Mouse (Mus musculus) kidney, adult 10 weeks (tissue): Measurements from ENCODE around the gene Taar1. TPM values are rescaled to one million over a fixed set of nuclear protein-coding genes. Genes with fewer than 3 reads are reported as not detected.

ENCODE experiments used
- polyA plus RNA-seq: library from polyadenylated mRNA; stranded (reverse); fragments of 350-450 nt; fragmentation: Illumina TruSeq; extraction: RNeasy Lipid Tissue Mini Kit (QIAGEN cat#74804); gene quantifications from one replicate; pipeline ENCODE4 v1.2.3, GENCODE M21; 2014; ENCODE audit warnings: low read depth, low replicate concordance

Taar1 gene
- polyA plus RNA-seq, result not detected

GRCm38 (mm10) chr10:23920056-23920455 is at the start of gene Taar1:
TSS of gene Taar1 (plus strand) at chr10:23920356.

GRCm38 (mm10) chr10:23894601-23895349 is 25.4 kb upstream of the Taar1 start, which contains the start of gene Vnn1:
TSS of gene Vnn1 (plus strand) at chr10:23894688.

DNA sequence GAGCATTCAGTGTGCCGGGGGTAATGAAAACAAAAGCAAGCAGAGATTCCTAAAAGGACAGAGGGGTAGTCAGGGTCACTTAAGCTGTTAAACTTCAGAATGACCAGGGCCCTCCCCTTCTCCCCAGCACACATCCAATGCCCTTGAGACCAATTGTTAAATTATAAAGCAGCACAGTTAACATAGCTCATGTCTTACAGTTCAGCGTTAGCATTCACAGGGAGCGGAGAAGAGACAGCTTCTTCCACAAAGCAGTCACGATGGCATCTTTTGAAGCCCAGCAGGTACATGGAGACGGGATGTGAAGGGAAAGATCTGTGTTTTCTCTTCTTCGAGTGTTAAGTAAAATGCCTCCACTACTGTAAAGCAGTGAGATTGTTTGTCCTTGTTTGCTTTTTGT is 18.2 kb downstream of the Taar1 start, which contains the start of gene Taar2:
Gene Taar2 (plus strand): TSS at position 261 of the 400 bp plus-strand sequence.

GRCm38 (mm10) chr10:23949508-23950005 is 29.4 kb downstream of the Taar1 start, which contains the start of gene Taar3:
TSS of gene Taar3 (plus strand) at chr10:23949558.

GRCm38 (mm10) chr10:23960444-23960915 is 40.3 kb downstream of the Taar1 start, which contains the start of gene Taar4:
TSS of gene Taar4 (plus strand) at chr10:23960494.

GRCm38 (mm10) chr10:23970656-23971165 is 50.6 kb downstream of the Taar1 start, which contains the start of gene Taar5:
TSS of gene Taar5 (plus strand) at chr10:23970706.

Other genes starting within 250 kb of the Taar1 start
- gene Rps12, start 133.1 kb upstream of the Taar1 start, polyA plus RNA-seq, result 253 TPM
- gene Slc18b1, start 123.4 kb upstream of the Taar1 start, polyA plus RNA-seq, result 26.8 TPM
- not detected for gene Vnn3, start 68.9 kb upstream of the Taar1 start, polyA plus RNA-seq
- gene Vnn1, start 25.7 kb upstream of the Taar1 start, polyA plus RNA-seq, result 162 TPM
- gene Taar2, start 18.2 kb downstream of the Taar1 start, polyA plus RNA-seq, result not detected
- not detected for gene Taar3, start 29.2 kb downstream of the Taar1 start, polyA plus RNA-seq
- gene Taar4, start 40.1 kb downstream of the Taar1 start, polyA plus RNA-seq, result not detected
- gene Taar5, start 50.4 kb downstream of the Taar1 start, polyA plus RNA-seq, result not detected
- not detected for gene Taar6, start 65.3 kb downstream of the Taar1 start, polyA plus RNA-seq
- gene Taar7a, start 73.1 kb downstream of the Taar1 start, polyA plus RNA-seq, result not detected
- not detected for gene Taar7b, start 79.6 kb downstream of the Taar1 start, polyA plus RNA-seq
- gene Taar7d, start 106.9 kb downstream of the Taar1 start, polyA plus RNA-seq, result not detected
- not detected for gene Taar7e, start 117.3 kb downstream of the Taar1 start, polyA plus RNA-seq
- not detected for gene Taar7f, start 129.2 kb downstream of the Taar1 start, polyA plus RNA-seq
- gene Taar8a, start 156.1 kb downstream of the Taar1 start, polyA plus RNA-seq, result not detected
- gene Taar8b, start 171.9 kb downstream of the Taar1 start, polyA plus RNA-seq, result not detected
- not detected for gene Taar8c, start 181.6 kb downstream of the Taar1 start, polyA plus RNA-seq
- not detected for gene Taar9, start 189.2 kb downstream of the Taar1 start, polyA plus RNA-seq
- 366 TPM for gene Stx7, start 228.9 kb downstream of the Taar1 start, polyA plus RNA-seq